Mouse (Mus musculus): Measurements from ENCODE around the gene Ccdc33. TPM values are rescaled to one million over a fixed set of nuclear protein-coding genes. Genes with fewer than 3 reads are reported as not detected.

Ccdc33 gene
- polyA plus RNA-seq, 1 experiment from 2014 or later, result not detected

- Histone ChIP-seq H3K4me2 (no peak overlapping the region), H3K27ac (ENCODE audit: poor library complexity, severe bottlenecking) (no peak overlapping the region), H3K9ac (no peak overlapping the region), H3K4me3 (no peak overlapping the region), H3K9me3 (replicated peaks) (no peaks in the 10 kb centered on the region), H3K4me1 (replicated peaks) (peaks cover 22% of the 10 kb centered on the region), H3K27me3 (replicated peaks) (peaks cover 43% of the 10 kb centered on the region), H3K36me3 (no peaks in the 10 kb centered on the region)
- ATAC-seq (ENCODE audit: insufficient number of reproducible peaks, low FRiP score), result no peak
- 62% methylated on average over 4 of the region's 4 CpGs for WGBS
Observed at GRCm38 (mm10) chr9:58150733-58151361, 32.2 kb upstream of the Ccdc33 start.

- no peaks in the 10 kb centered on the region for H3K9me3 ChIP-seq (replicated peaks)
- no peak overlapping the region for H3K4me2 ChIP-seq
- H3K4me1 ChIP-seq (replicated peaks), result peaks cover 9% of the 10 kb centered on the region
- no peak overlapping the region for H3K27ac ChIP-seq (ENCODE audit: poor library complexity, severe bottlenecking)
- H3K36me3 ChIP-seq, result no peaks in the 10 kb centered on the region
- no peak overlapping the region for H3K4me3 ChIP-seq
- H3K27me3 ChIP-seq (replicated peaks), result peaks cover 39% of the 10 kb centered on the region
- no peak for ATAC-seq (ENCODE audit: insufficient number of reproducible peaks, low FRiP score)
- 55% methylated on average over 2 of the region's 2 CpGs for WGBS
- no peak overlapping the region for H3K9ac ChIP-seq
Observed at GRCm38 (mm10) chr9:58148806-58149205, 30.2 kb upstream of the Ccdc33 start.

- H3K4me1 ChIP-seq (replicated peaks), result peaks cover 4% of the 10 kb centered on the region
- ATAC-seq (ENCODE audit: insufficient number of reproducible peaks, low FRiP score), result no peak
- H3K9ac ChIP-seq, result no peak overlapping the region
- H3K9me3 ChIP-seq (replicated peaks), result no peaks in the 10 kb centered on the region
- H3K4me2 ChIP-seq, result no peak overlapping the region
- WGBS, result 74% methylated on average over 5 of the region's 5 CpGs
- H3K36me3 ChIP-seq, result no peaks in the 10 kb centered on the region
- no peak overlapping the region for H3K27ac ChIP-seq (ENCODE audit: poor library complexity, severe bottlenecking)
- H3K4me3 ChIP-seq, result no peak overlapping the region
- peaks cover 48% of the 10 kb centered on the region for H3K27me3 ChIP-seq (replicated peaks)
Observed at GRCm38 (mm10) chr9:58145417-58145816, 26.8 kb upstream of the Ccdc33 start.

DNA sequence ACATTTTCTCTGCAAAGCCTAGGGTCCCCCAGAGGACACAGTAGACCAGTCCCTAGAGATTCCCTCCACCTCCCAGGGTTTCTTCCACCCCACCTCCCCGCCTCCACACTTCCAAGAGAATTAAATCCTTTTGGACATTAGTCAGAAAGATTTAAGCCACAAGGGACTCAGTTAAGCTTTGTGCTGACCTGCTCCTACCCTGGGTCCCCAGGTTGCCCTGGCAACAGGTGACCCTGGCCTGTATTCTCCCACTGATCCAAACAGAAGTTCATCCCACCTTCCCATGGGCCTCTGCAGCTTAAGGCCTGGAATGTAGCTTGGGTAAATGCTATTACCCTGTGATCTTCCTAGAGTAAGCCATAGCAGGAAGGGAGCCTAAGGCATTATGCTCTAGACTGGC lies 26.0 kb upstream of the Ccdc33 start:
- WGBS, result 82% methylated on average over 1 of the region's 1 CpGs
- Histone ChIP-seq H3K4me2 (no peak overlapping the region), H3K4me1 (replicated peaks) (peaks cover 9% of the 10 kb centered on the region)

DNA sequence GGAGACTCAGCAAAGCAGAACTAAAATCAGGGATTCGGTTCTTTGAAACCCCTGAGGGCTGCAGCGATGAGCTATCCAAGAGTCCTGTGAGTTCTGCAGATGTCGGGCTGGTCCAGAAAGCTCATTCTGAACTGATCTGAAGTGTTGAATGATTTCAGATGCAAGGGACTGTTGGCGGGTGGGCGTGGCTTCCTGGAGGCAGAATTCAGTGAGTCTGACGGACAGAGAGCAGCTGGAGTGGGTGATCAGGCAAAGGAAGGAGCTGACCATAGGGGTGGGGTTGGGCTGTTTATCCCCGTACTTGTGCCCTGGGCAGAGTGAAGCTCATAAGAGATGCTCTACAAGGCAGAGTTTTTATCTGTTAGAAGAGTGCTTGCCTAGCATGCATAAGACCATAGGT lies 24.8 kb upstream of the Ccdc33 start:
- 27% methylated on average over 7 of the region's 7 CpGs for WGBS
- no peaks in the 10 kb centered on the region for H3K36me3 ChIP-seq
- H3K27me3 ChIP-seq (replicated peaks), result peaks cover 44% of the 10 kb centered on the region
- H3K4me1 ChIP-seq (replicated peaks), result peaks cover 9% of the 10 kb centered on the region
- H3K4me3 ChIP-seq, result no peak overlapping the region
- ATAC-seq (ENCODE audit: insufficient number of reproducible peaks, low FRiP score), result no peak
- no peak overlapping the region for H3K9ac ChIP-seq
- no peak overlapping the region for H3K4me2 ChIP-seq
- H3K27ac ChIP-seq (ENCODE audit: poor library complexity, severe bottlenecking), result no peak overlapping the region
- H3K9me3 ChIP-seq (replicated peaks), result no peaks in the 10 kb centered on the region

More for the DNA sequence above, 26.0 kb upstream of the Ccdc33 start:
- no peak for ATAC-seq (ENCODE audit: insufficient number of reproducible peaks, low FRiP score)
- no peaks in the 10 kb centered on the region for H3K36me3 ChIP-seq
- H3K9me3 ChIP-seq (replicated peaks), result no peaks in the 10 kb centered on the region
- no peak overlapping the region for H3K4me3 ChIP-seq
- peaks cover 43% of the 10 kb centered on the region for H3K27me3 ChIP-seq (replicated peaks)
- no peak overlapping the region for H3K9ac ChIP-seq
- H3K27ac ChIP-seq (ENCODE audit: poor library complexity, severe bottlenecking), result no peak overlapping the region

- Histone ChIP-seq H3K9ac (no peak overlapping the region), H3K4me1 (replicated peaks) (peaks cover 26% of the 10 kb centered on the region), H3K4me3 (no peak overlapping the region), H3K9me3 (replicated peaks) (no peaks in the 10 kb centered on the region), H3K36me3 (no peaks in the 10 kb centered on the region), H3K27me3 (replicated peaks) (peaks cover 63% of the 10 kb centered on the region), H3K4me2 (no peak overlapping the region), H3K27ac (ENCODE audit: poor library complexity, severe bottlenecking) (no peak overlapping the region)
- peak; percentile 13; the same call in 1 of the 2 replicates for ATAC-seq (ENCODE audit: insufficient number of reproducible peaks, low FRiP score)
- WGBS, result 31% methylated on average over 6 of the region's 6 CpGs
Observed at GRCm38 (mm10) chr9:58139947-58140346, 21.3 kb upstream of the Ccdc33 start.

DNA sequence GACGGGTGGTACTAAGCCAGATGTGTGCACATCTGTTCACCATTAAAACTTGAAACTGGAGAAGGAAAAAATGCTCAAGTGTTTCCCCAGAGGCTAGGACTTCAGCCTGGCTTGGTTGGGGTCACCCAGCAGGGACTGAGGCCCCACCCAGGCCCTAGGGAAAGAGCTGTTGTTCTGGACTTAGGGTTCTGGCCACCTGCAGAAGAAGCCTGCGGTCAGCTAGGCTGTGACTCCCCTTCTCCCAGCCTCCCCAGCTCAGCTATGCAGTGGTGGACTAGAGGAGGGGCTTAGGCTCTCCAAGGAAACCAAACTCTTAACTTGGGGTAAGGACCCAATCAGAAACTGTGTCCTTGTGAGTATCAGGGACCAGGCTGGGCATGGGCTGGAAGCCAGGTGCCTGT lies 17.3 kb upstream of the Ccdc33 start:
- H3K9ac ChIP-seq, result no peak overlapping the region
- no peak for ATAC-seq (ENCODE audit: insufficient number of reproducible peaks, low FRiP score)
- H3K27ac ChIP-seq (ENCODE audit: poor library complexity, severe bottlenecking), result no peak overlapping the region
- H3K4me2 ChIP-seq, result no peak overlapping the region
- no peaks in the 10 kb centered on the region for H3K36me3 ChIP-seq
- 27% methylated on average over 2 of the region's 2 CpGs for WGBS
- peaks cover 53% of the 10 kb centered on the region for H3K4me1 ChIP-seq (replicated peaks)
- no peak overlapping the region for H3K4me3 ChIP-seq
- H3K27me3 ChIP-seq (replicated peaks), result peaks cover 83% of the 10 kb centered on the region
- no peaks in the 10 kb centered on the region for H3K9me3 ChIP-seq (replicated peaks)

DNA sequence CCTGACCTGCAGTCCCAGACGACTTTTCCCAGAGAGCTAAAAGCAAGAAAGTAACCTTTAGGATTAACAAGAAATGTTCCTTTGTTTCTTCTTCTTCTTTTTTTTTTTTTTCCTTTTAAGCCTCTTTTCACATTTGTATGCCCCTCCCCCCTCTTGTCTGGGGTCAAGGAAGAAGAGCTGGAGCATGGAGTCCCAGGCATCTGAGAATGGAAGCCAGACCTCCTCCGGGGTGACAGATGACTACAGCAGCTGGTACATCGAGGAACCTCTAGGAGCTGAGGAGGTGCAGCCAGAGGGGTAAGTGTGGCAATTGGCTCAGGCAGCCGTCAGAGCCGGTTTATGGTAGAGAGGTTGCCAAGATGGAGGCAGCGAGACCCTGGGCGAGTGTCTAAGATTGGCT lies 16.3 kb upstream of the Ccdc33 start:
- no peak for ATAC-seq (ENCODE audit: insufficient number of reproducible peaks, low FRiP score)
- Histone ChIP-seq H3K36me3 (no peaks in the 10 kb centered on the region), H3K4me1 (replicated peaks) (peaks cover 54% of the 10 kb centered on the region), H3K27ac (ENCODE audit: poor library complexity, severe bottlenecking) (no peak overlapping the region), H3K9me3 (replicated peaks) (no peaks in the 10 kb centered on the region), H3K4me2 (no peak overlapping the region), H3K27me3 (replicated peaks) (peaks cover 88% of the 10 kb centered on the region), H3K9ac (no peak overlapping the region), H3K4me3 (no peak overlapping the region)
- 26% methylated on average over 7 of the region's 7 CpGs for WGBS

GRCm38 (mm10) chr9:58133893-58134884 lies 15.6 kb upstream of the Ccdc33 start:
- H3K9me3 ChIP-seq (replicated peaks), result no peaks in the 10 kb centered on the region
- no peaks in the 10 kb centered on the region for H3K36me3 ChIP-seq
- H3K4me2 ChIP-seq, result no peak overlapping the region
- 14% methylated on average over 17 of the region's 17 CpGs for WGBS
- no peak overlapping the region for H3K4me3 ChIP-seq
- H3K4me1 ChIP-seq (replicated peaks), result peaks cover 55% of the 10 kb centered on the region
- peaks cover 95% of the 10 kb centered on the region for H3K27me3 ChIP-seq (replicated peaks)
- H3K9ac ChIP-seq, result no peak overlapping the region
- no peak overlapping the region for H3K27ac ChIP-seq (ENCODE audit: poor library complexity, severe bottlenecking)
- no peak for ATAC-seq (ENCODE audit: insufficient number of reproducible peaks, low FRiP score)

DNA sequence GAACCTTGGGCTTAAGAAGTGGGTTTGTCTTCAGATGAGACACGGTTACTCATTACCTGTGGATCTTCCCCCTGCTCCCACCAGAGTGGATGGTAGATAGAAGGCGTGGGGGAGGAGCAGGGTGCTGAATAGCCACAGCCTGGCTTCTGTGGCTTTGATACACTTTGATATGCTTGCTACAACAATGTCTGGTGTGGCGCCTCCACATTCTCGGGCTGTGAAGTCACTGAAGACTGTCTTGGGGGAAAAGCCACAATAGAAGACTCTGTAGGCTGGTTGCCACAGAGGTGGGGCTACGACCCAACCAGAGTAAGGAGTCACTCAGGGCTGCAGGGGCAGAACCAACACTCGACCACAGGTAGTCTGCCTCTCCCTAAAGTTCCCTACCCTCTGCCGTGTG lies 13.1 kb upstream of the Ccdc33 start:
- ATAC-seq (ENCODE audit: insufficient number of reproducible peaks, low FRiP score), result no peak
- peaks cover 64% of the 10 kb centered on the region for H3K4me1 ChIP-seq (replicated peaks)
- WGBS, result 58% methylated on average over 7 of the region's 7 CpGs
- peaks cover 85% of the 10 kb centered on the region for H3K27me3 ChIP-seq (replicated peaks)
- H3K4me3 ChIP-seq, result no peak overlapping the region
- H3K9ac ChIP-seq, result no peak overlapping the region
- H3K4me2 ChIP-seq, result no peak overlapping the region
- no peaks in the 10 kb centered on the region for H3K36me3 ChIP-seq
- no peaks in the 10 kb centered on the region; the same call in 1 of the 2 replicates for H3K9me3 ChIP-seq (replicated peaks)
- no peak overlapping the region for H3K27ac ChIP-seq (ENCODE audit: poor library complexity, severe bottlenecking)

- Histone ChIP-seq H3K4me1 (replicated peaks) (peaks cover 56% of the 10 kb centered on the region), H3K27me3 (replicated peaks) (peaks cover 77% of the 10 kb centered on the region)
- ATAC-seq (ENCODE audit: insufficient number of reproducible peaks, low FRiP score), result no peak
Observed at GRCm38 (mm10) chr9:58130909-58131308, 12.3 kb upstream of the Ccdc33 start.

More at GRCm38 (mm10) chr9:58130909-58131308, 12.3 kb upstream of the Ccdc33 start:
- no peak overlapping the region for H3K4me3 ChIP-seq
- 18% methylated on average over 3 of the region's 3 CpGs for WGBS
- no peak overlapping the region for H3K4me2 ChIP-seq
- no peak overlapping the region for H3K27ac ChIP-seq (ENCODE audit: poor library complexity, severe bottlenecking)
- no peaks in the 10 kb centered on the region; the same call in 1 of the 2 replicates for H3K9me3 ChIP-seq (replicated peaks)
- no peak overlapping the region for H3K9ac ChIP-seq
- no peaks in the 10 kb centered on the region for H3K36me3 ChIP-seq
